Mouse (Mus musculus): Measurements from ENCODE around the gene Zfp36l1.

- TF ChIP-seq CTCF (IDR thresholded peaks at IDR 0.05; ENCODE audit: control insufficient read depth, insufficient read depth, insufficient read length) (no peak), MAX (IDR thresholded peaks at IDR 0.05) (no peak), USF1 (IDR thresholded peaks at IDR 0.05; ENCODE audit: low read depth) (no peak), CEBPB (IDR thresholded peaks at IDR 0.05; ENCODE audit: low read depth) (no peak), MYOD1 (IDR thresholded peaks at IDR 0.05; ENCODE audit: control insufficient read depth, insufficient read length, low read depth) (no peak)
Observed at GRCm38 (mm10) chr12:80123227-80123803, 10.5 kb upstream of the Zfp36l1 start.
